Mouse (Mus musculus) stomach, embryonic 16.5 days (tissue): ENCODE results near the gene Rpl10a. TPM values are rescaled to one million over a fixed set of nuclear protein-coding genes. Genes with fewer than 3 reads are reported as not detected.

Source experiments
- ATAC-seq: fragments of 200-750 bp; cut with Nextera tagmentation; 2 replicates; pipeline ENCODE4 v1.8.0; 2017; ENCODE audit warnings: moderate number of reproducible peaks, moderate TSS enrichment; ENCODE audit not compliant: insufficient read depth, low FRiP score
- H3K27ac ChIP-seq: fragments of 300-500 bp; sonication (generic); 2 replicates; pipeline ENCODE4 v1.5.1; 2014; ENCODE audit warnings: low read length
- H3K27me3 ChIP-seq: fragments of 300-500 bp; sonication (generic); 2 replicates; pipeline ENCODE4 v1.6.1; 2014; ENCODE audit warnings: low read length, control low read depth, mixed read lengths; ENCODE audit not compliant: control insufficient read depth, insufficient read depth
- H3K36me3 ChIP-seq: fragments of 300-500 bp; sonication (generic); 2 replicates; pipeline ENCODE4 v1.6.1; 2014; ENCODE audit warnings: low read length; ENCODE audit not compliant: control insufficient read depth, insufficient read depth
- H3K4me1 ChIP-seq: fragments of 300-500 bp; sonication (generic); 2 replicates; pipeline ENCODE4 v1.6.1; 2014; ENCODE audit warnings: low read length, control low read depth, mixed read lengths; ENCODE audit not compliant: control insufficient read depth, insufficient read depth
- H3K4me2 ChIP-seq: fragments of 300-500 bp; sonication (generic); 2 replicates; pipeline ENCODE4 v1.6.1; 2014; ENCODE audit warnings: low read depth, low read length, mixed read lengths
- H3K4me3 ChIP-seq: fragments of 300-500 bp; sonication (generic); replicated peaks from 2 replicates; pipeline ENCODE4 v1.5.1; 2014; ENCODE audit warnings: mild to moderate bottlenecking, low read length
- H3K9ac ChIP-seq: fragments of 300-500 bp; sonication (generic); 2 replicates; pipeline ENCODE4 v1.6.1; 2014; ENCODE audit warnings: low read length
- H3K9me3 ChIP-seq: fragments of 300-500 bp; sonication (generic); replicated peaks from 2 replicates; pipeline ENCODE4 v1.6.1; 2016; ENCODE audit warnings: low read length, control low read depth; ENCODE audit not compliant: control insufficient read depth
- WGBS: fragments of 180-500 bp; shearing (Covaris S2); extraction: QIAGEN DNeasy Blood & Tissue Kit; methylation state at CpG from one replicate; pipeline ENCODE4 v1.1.7; 2014; 5-methylcytosine and 5-hydroxymethylcytosine counted together
- polyA plus RNA-seq: library from polyadenylated mRNA; unstranded; fragments of >200 nt; fragmentation: Nextera tagmentation; extraction: Ambion mirVana; gene quantifications from 2 replicates; pipeline ENCODE4 v1.2.1, GENCODE M21; 2015

Rpl10a gene
- polyA plus RNA-seq, 1 experiment from 2014 or later, result 564 TPM

- no peak for ATAC-seq
- no peaks in the 10 kb centered on the region for H3K27me3 ChIP-seq
- no peak overlapping the region for H3K4me3 ChIP-seq
- no peaks in the 10 kb centered on the region for H3K9me3 ChIP-seq
- WGBS, result 46% methylated on average over 13 of the region's 13 CpGs
- H3K4me2 ChIP-seq, result no peak overlapping the region
- peak overlapping the region; percentile 32 for H3K27ac ChIP-seq
- peaks cover 52% of the 10 kb centered on the region for H3K4me1 ChIP-seq
- peaks cover 16% of the 10 kb centered on the region for H3K36me3 ChIP-seq
- H3K9ac ChIP-seq, result 0 out of 2 replicates have a peak overlapping the region, but pooled peaks have one; percentile 21
Measured at GRCm38 (mm10) chr17:28332113-28332914, 4.0 kb downstream of the Rpl10a start.

DNA sequence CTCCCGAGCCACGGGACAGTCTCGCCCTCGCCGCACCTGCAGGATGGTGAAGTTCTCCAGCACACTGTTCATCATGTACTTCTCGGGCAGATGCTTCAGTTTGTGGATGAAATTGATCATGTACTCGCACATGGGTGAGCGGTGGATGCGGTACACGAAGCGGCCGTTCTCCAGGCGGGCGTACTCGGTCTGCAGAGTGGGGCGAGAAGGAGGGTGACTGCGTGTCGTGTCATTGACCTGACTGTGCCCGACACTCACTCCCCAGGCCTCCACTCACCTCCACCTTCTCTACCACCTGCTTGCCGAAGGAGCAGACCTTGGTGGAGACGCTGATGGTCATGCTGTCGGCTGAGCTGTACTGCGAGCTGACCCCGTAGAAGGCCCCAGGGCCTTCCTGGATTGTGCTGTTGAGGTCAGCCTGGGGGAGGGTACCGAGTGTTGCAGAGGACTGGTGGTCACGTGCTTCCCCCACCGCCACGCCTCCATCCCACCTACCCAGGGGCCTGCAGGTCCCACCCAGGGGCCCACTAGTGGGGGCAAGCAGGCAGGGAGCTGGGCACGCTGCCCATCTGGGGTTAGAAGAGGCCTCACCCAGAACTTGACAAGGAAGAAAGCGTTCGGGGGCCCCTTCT, 4.8 kb downstream of the Rpl10a start:
- Histone ChIP-seq H3K36me3 (peaks cover 16% of the 10 kb centered on the region), H3K4me3 (no peak overlapping the region), H3K4me2 (no peak overlapping the region), H3K9ac (peak overlapping the region; percentile 54; the same call in 1 of the 2 replicates), H3K27ac (peak overlapping the region; percentile 32), H3K27me3 (no peaks in the 10 kb centered on the region), H3K4me1 (peaks cover 45% of the 10 kb centered on the region), H3K9me3 (no peaks in the 10 kb centered on the region)
- WGBS, result 40% methylated on average over 31 of the region's 31 CpGs
- no peak for ATAC-seq

DNA sequence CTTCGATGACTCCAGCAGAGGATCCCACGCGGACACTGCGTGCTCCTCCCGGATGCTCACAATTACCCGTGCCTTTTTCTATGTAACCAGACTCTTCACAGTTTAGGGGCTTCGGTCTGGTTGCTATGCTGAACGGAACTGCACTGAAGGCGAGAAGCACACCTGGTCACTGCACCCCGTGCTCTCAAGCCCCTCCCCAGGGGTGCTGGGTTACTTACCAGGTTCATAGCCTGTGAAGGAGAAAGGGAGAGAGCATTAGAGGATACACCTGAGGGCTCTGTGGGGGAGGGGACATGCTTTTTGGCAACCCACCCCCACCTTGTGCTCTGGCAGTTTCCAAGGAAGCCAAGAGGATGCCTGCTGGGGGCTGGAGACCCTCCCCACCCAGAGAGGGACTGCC, 7.0 kb downstream of the Rpl10a start:
- peaks cover 17% of the 10 kb centered on the region for H3K36me3 ChIP-seq
- no peak for ATAC-seq

GRCm38 (mm10) chr17:28337547-28337946, 9.3 kb downstream of the Rpl10a start:
- peaks cover 64% of the 10 kb centered on the region for H3K4me1 ChIP-seq
- no peak for ATAC-seq
- H3K4me2 ChIP-seq, result no peak overlapping the region
- no peak overlapping the region for H3K4me3 ChIP-seq
- H3K27ac ChIP-seq, result no peak overlapping the region
- 84% methylated on average over 7 of the region's 7 CpGs for WGBS
- H3K36me3 ChIP-seq, result peaks cover 11% of the 10 kb centered on the region; the same call in 1 of the 2 replicates
- H3K27me3 ChIP-seq, result no peaks in the 10 kb centered on the region
- no peak overlapping the region for H3K9ac ChIP-seq
- no peaks in the 10 kb centered on the region for H3K9me3 ChIP-seq

More for the DNA sequence above, 7.0 kb downstream of the Rpl10a start:
- Histone ChIP-seq H3K4me1 (peaks cover 52% of the 10 kb centered on the region), H3K27me3 (no peaks in the 10 kb centered on the region), H3K9ac (no peak overlapping the region), H3K4me2 (no peak overlapping the region), H3K27ac (no peak overlapping the region), H3K9me3 (no peaks in the 10 kb centered on the region), H3K4me3 (no peak overlapping the region)
- 73% methylated on average over 10 of the region's 10 CpGs for WGBS

DNA sequence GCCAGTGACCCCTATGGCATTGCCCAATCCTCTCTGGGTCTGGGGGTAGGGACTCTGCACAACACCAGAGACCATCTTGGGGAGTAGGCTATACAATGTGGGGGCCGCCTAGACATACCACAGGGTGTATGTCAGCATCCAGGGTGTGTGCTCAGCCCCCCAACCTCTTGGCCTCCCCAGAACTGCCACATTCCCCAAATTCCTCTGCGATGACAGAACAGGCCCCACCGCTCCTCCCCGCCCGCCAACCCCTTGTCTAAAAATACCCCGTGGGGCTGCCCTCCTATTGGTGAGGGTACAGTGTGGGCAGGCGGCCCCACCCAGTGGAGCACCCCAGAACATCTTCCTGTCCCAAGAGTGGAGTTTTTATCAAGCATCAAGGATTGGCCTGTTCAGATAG, 12.3 kb downstream of the Rpl10a start:
- Histone ChIP-seq H3K4me1 (peaks cover 63% of the 10 kb centered on the region), H3K27ac (peak overlapping the region; percentile 94), H3K4me2 (peak overlapping the region; percentile 51), H3K9me3 (no peaks in the 10 kb centered on the region), H3K36me3 (peaks cover 8% of the 10 kb centered on the region; the same call in 1 of the 2 replicates), H3K4me3 (peak overlapping the region; percentile 16; the same call in 1 of the 2 replicates), H3K27me3 (no peaks in the 10 kb centered on the region), H3K9ac (peak overlapping the region; percentile 65)
- 54% methylated on average over 7 of the region's 7 CpGs for WGBS
- ATAC-seq, result peak; percentile 8; the same call in 1 of the 2 replicates

DNA sequence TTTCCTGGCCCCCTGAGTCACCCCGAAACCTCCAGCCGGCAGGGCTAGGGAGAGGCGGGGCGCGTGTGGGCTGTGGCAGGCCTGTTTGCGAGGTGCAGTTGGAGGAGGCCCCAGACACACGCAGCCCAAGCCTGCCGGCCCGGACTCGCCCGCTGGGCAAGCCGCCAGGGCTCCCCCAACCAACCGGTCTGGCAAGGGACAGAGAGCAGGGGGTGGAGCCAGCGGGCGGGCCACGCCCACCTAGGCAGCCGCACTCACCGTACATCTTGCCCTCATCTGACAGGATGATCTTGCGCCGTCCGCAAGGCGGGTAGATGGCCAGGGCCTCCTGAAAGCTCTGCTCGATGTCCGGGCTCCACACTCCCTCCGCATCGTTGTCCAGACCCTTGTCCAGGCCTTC, 12.8 kb downstream of the Rpl10a start:
- Histone ChIP-seq H3K4me1 (peaks cover 68% of the 10 kb centered on the region), H3K27me3 (no peaks in the 10 kb centered on the region), H3K36me3 (peaks cover 8% of the 10 kb centered on the region; the same call in 1 of the 2 replicates), H3K9me3 (no peaks in the 10 kb centered on the region), H3K4me2 (peak overlapping the region; percentile 51), H3K27ac (peak overlapping the region; percentile 94), H3K4me3 (peak overlapping the region; percentile 30), H3K9ac (peak overlapping the region; percentile 65)
- peak; percentile 83 for ATAC-seq
- WGBS, result 4% methylated on average over 26 of the region's 26 CpGs

DNA sequence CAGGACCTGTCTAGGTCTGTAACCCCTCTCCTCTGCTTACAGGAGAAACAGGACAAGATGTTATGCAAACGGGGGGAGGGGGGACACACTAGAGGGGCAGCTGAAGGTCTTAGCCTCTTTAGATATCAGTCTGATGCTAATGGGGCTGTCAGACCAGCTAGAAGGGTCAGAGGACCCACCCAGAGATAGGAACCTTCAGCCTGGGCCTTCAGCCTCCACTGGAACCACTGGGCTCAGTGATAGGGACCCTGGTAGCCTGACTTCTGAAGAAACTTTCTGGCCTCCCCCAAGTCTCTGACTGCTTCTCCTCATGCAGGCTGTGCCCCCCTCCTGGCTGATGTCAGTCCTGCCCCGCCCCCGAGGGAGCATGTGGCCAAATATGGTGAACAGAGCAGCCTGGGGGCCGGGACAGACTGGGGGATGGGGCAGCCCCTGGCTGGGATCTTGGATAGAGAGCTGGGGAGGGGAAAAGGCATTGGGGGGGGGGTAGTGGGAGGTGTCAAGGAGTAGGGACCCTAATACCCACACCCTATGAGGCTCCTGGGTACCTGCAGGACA, 15.9 kb downstream of the Rpl10a start:
- 22% methylated on average over 4 of the region's 4 CpGs for WGBS
- peak; percentile 31; the same call in 1 of the 2 replicates for ATAC-seq
- Histone ChIP-seq H3K4me1 (peaks cover 89% of the 10 kb centered on the region), H3K9ac (peak overlapping the region; percentile 71), H3K4me3 (no peak overlapping the region), H3K27ac (peak overlapping the region; percentile 99), H3K9me3 (no peaks in the 10 kb centered on the region), H3K4me2 (peak overlapping the region; percentile 60), H3K36me3 (peaks cover 8% of the 10 kb centered on the region; the same call in 1 of the 2 replicates), H3K27me3 (no peaks in the 10 kb centered on the region)

GRCm38 (mm10) chr17:28344670-28345069, 16.4 kb downstream of the Rpl10a start:
- peak overlapping the region; percentile 99 for H3K27ac ChIP-seq
- 49% methylated on average over 3 of the region's 3 CpGs for WGBS
- peak overlapping the region; percentile 71 for H3K9ac ChIP-seq
- no peaks in the 10 kb centered on the region for H3K9me3 ChIP-seq
- ATAC-seq, result no peak
- H3K4me2 ChIP-seq, result peak overlapping the region; percentile 60
- H3K27me3 ChIP-seq, result no peaks in the 10 kb centered on the region
- no peak overlapping the region; the same call in 1 of the 2 replicates for H3K4me3 ChIP-seq
- peaks cover 5% of the 10 kb centered on the region; the same call in 1 of the 2 replicates for H3K36me3 ChIP-seq
- peaks cover 88% of the 10 kb centered on the region for H3K4me1 ChIP-seq
